Mouse (Mus musculus) hematopoietic stem cell, adult 5-6 weeks (primary cell): ENCODE results near the gene Pabpc1l. TPM values are rescaled to one million over a fixed set of nuclear protein-coding genes. Genes with fewer than 3 reads are reported as not detected.

ENCODE experiments used
- ATAC-seq, 2 experiments: fragments of 125-278 bp in 1 of 2; replicated peaks in 1 of 2; 2 replicates each; pipeline ENCODE4 v1.8.0; 2016 to 2017; ENCODE audit warnings: inconsistent platforms in 2 of 2, mild to moderate bottlenecking in 2 of 2, moderate number of reproducible peaks in 2 of 2, low read depth in 1 of 2, moderate TSS enrichment in 1 of 2; ENCODE audit not compliant: low FRiP score in 2 of 2, poor library complexity in 2 of 2, severe bottlenecking in 2 of 2, insufficient read depth in 1 of 2, low TSS enrichment in 1 of 2
- total RNA-seq: library from RNA; stranded (forward); fragments of 172-1452, 232-1000 nt; gene quantifications from 2 replicates; pipeline ENCODE4 v1.2.3, GENCODE M21; 2017

Gene Pabpc1l
- total RNA-seq = 0.05 and 0.13 TPM in 2 replicates

GRCm38 (mm10) chr2:164025150-164025549 lies at the start of gene Pabpc1l:
Gene Pabpc1l, plus strand, starts transcription at chr2:164025450.
- ATAC-seq = no peak

DNA sequence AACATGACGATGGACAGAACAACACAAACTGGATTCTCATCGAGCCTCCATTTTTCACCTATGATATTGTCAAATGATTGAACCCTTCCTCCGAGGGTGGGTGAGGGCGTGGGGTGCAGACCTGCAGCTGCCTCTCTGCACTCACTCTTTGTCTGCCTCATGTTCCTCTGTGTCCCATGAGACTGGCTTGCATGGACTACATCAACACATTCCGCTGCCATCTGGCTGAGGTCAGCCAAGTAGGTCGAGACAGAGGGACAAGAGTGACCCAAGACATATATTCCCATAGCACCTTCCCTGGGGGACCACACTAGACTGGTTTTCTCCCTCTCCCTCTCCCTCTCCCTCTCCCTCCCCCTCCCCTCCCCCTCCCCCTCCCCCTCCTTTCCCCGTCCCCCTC lies 48.8 kb upstream of the Pabpc1l start:
- no peak for ATAC-seq

- ATAC-seq = no peak
These were observed 38.0 kb upstream of the Pabpc1l start for GRCm38 (mm10) chr2:163987233-163987632.

- ATAC-seq = no peak
These were observed 32.4 kb upstream of the Pabpc1l start for GRCm38 (mm10) chr2:163992871-163993270.

DNA sequence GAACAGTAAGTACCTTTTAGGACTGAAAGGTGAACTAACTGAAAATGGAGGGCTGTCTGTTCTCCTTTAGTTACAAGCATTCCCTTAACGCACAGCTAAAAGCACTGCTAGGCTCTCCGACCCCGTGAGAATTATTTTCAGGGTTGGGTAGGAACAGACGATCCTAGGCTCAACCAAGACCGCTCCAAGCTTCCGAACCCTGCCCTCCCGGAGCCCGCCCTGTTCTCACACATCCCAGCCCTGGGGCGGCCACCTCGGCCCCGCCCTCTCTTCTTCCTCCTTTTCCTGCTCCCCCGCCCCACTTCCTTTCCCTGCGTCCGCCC lies 30.6 kb upstream of the Pabpc1l start, which contains the start of gene Ywhab:
Gene Ywhab (plus strand): TSS at position 307 of the 323 bp plus-strand sequence.
- ATAC-seq = no peak

- ATAC-seq = peak; percentile 97 to 99
These were observed 30.0 kb upstream of the Pabpc1l start for GRCm38 (mm10) chr2:163994977-163995862.

GRCm38 (mm10) chr2:163996275-163996674 lies 29.0 kb upstream of the Pabpc1l start:
- ATAC-seq = no peak

DNA sequence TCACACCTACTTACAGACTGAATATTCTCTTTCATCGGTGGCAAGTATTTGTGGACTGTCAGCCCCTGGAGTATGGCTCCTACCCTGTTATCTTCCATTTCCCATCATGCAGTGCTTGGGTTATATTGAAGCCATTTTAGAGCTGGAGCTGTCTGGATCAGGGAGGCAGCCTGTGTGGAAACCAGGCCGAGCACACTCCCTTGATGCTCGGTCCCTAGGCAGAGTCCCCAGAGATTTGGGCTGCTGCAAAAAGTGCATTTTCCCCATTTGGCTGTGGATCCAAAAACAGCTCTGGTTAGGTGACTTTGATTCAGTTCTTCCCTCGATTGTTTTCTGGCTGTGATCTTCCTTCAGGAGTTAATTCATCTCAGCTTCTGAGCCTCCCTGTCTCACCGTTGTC lies 28.4 kb upstream of the Pabpc1l start:
- ATAC-seq = no peak

- ATAC-seq = no peak
These were observed 26.3 kb upstream of the Pabpc1l start for GRCm38 (mm10) chr2:163998981-163999380.

GRCm38 (mm10) chr2:164002637-164003036 lies 22.6 kb upstream of the Pabpc1l start:
- ATAC-seq = no peak

GRCm38 (mm10) chr2:164004503-164004902 lies 20.7 kb upstream of the Pabpc1l start:
- ATAC-seq = no peak

GRCm38 (mm10) chr2:164006932-164007331 lies 18.3 kb upstream of the Pabpc1l start:
- peak; percentile 42 to 58; a peak in 3 of 4 replicates for ATAC-seq

DNA sequence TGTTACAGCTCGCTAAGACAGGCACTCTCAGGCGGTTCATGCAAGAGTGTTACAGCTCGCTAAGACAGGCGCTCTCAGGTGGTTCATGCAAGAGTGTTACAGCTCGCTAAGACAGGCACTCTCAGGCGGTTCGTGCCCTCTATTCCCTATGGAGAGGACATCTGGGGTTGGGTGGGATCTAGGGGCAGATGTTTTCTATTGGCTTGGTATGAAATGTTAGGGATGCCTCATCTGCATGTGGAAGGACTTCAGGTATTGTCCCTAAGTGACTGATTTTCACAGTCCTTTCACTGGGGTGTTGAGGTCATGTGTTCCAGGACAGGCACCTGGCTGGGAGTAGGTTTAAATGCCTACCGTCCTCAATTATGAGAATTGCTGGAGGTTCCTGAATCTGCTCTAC lies 17.7 kb upstream of the Pabpc1l start:
- no peak for ATAC-seq

GRCm38 (mm10) chr2:164007987-164008545 lies 17.2 kb upstream of the Pabpc1l start:
- no peak for ATAC-seq

DNA sequence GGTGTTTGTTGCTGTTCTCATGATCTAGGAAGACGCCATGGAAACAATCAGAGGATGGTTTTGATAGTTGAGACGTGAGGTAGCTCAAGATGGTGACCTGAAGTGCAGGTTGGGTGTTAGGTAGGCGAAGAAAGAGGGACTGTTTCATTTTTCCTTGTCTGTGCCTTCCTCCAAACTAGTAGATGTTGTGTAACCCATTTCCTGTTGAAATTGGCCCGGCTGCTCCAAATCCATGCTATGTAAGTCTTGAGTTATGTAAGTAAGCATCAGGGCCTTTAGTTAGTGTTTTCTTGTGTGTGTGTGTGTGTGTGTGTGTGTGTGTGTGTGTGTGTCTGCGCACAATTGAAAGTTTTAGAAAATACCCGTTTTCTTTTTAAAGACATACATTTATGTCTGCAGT lies 16.0 kb upstream of the Pabpc1l start:
- ATAC-seq = 0 out of 4 replicates have a peak, but pooled peaks have one; percentile 3 to 37

DNA sequence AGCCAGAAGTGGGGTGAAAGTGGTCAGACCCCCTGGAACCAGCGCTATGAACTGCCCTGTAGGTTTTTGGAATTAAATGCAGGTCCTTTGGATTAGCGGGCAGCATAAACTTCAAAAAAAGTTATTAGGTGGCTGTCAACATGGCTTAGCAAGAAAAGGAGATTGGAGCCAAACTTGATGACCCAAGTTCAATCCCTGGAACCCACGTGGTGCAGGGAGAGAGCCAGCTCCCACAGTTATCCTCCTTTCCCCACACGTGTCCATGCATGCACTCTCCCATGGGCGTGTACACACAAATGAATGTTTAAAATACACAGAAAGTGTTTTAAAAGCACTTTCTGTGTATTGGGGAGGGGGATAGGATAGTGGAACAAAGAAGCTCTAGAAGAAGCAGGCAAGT lies 14.8 kb upstream of the Pabpc1l start:
- ATAC-seq = no peak

GRCm38 (mm10) chr2:164010944-164011343 lies 14.3 kb upstream of the Pabpc1l start:
- peak in 1 of 2 experiments; percentile 44; a peak in 1 of 4 replicates for ATAC-seq

DNA sequence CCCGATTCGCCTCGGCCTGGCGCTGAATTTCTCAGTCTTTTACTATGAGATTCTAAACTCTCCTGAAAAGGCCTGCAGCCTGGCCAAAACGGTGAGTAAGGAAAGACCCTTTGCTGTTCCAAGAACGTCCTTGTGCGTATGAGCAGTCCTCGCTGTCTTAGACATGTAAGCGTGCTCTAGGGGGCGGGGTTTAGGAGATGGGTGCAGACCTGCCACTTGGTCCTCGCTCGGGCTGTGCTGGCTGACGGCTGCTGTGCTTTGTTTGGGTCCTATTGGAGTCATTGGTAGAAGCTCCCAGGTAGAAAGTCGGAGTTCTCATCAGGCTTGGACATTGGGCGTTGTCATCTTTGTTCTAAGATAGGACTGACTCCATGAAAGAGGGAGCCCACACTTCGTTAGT lies 9.9 kb upstream of the Pabpc1l start:
- ATAC-seq = no peak

DNA sequence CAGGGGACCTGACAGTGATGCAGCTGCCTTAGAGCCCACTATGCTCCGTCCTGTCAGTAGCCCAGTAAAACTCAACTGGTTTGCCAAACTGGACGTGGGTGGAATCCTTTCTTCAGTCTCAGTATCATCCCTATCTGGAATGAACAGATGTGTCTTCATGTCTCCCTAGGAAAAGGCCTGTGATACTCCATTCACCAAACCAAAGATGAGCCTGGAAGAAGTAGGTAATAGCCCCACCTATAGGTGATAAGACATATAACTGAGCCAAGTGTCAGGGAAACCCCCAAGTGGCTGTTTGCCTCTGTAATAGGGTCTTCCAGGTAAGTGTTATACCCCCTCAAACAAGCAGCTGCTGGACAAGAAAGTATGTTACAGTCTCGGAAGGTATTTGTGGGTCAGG lies 6.3 kb upstream of the Pabpc1l start:
- 0 out of 4 replicates have a peak, but pooled peaks of 1 of the 2 experiments have one; percentile 17 for ATAC-seq
